Mouse (Mus musculus) E14TG2a.4 (cell line): ENCODE measurements around the gene Nkx6-2.

Experiments
- CTCF ChIP-seq: conservative IDR thresholded peaks from 2 replicates; pipeline ENCODE4 v1.5.1; 2014; ENCODE audit warnings: low read length
- NANOG ChIP-seq: IDR thresholded peaks from 2 replicates; pipeline ENCODE4 v1.6.1; 2014; ENCODE audit warnings: borderline replicate concordance, low read length, mixed read lengths

- TF ChIP-seq CTCF (no peak), NANOG (no peak)
These were observed 45.8 kb downstream of the Nkx6-2 start for GRCm38 (mm10) chr7:139536831-139537230.
